In genomic region chr19:45226246-45226645, GRCm38 (mm10) we compare ENCODE assay signal across 31 mouse cellular contexts. TPM values are rescaled to one million over a fixed set of nuclear protein-coding genes. Genes with fewer than 3 reads are reported as not detected.
DNase-seq lines count a peak whose midpoint lies in the region; ATAC-seq and TF ChIP-seq lines count a peak whose summit lies in the region.
"Had no signal": no experiment of that assay in that cellular context is flagged by ENCODE, and none has a peak within 500 bp of the region (broad histone marks: within the 10 kb centered on the region; RNA-seq: fewer than 3 reads in every experiment).

No protein-coding gene starts in this region.

- no peaks in the 10 kb centered on the region for H3K9me3 ChIP-seq in hindbrain, embryonic 11.5 days (ENCODE audit: control insufficient read depth, low read length)
- H3K9me3 ChIP-seq in hindbrain, postnatal 0 days (ENCODE audit: low read length), result no peaks in the 10 kb centered on the region
- no peaks in the 10 kb centered on the region for H3K9me3 ChIP-seq in embryonic facial prominence, embryonic 10.5 days
- H3K9me3 ChIP-seq in hindbrain, embryonic 16.5 days (ENCODE audit: control insufficient read depth, low read length), result no peaks in the 10 kb centered on the region
- H3K9me3 ChIP-seq in neural tube, embryonic 14.5 days (ENCODE audit: control insufficient read depth, low read length), result no peaks in the 10 kb centered on the region
- H3K9me3 ChIP-seq: forebrain, embryonic 12.5 days; heart, embryonic 10.5 days; kidney, embryonic 15.5 days; limb, embryonic 15.5 days had no signal

- peak; percentile 50 for DNase-seq in hindbrain, embryonic 11.5 days (ENCODE audit: low spot score)
- DNase-seq in hindbrain, postnatal 0 days (ENCODE audit: low spot score), result no peak
- peak; percentile 42 for DNase-seq in embryonic facial prominence, embryonic 10.5 days (ENCODE audit: low spot score)
- DNase-seq in heart, adult 2 months, result no peak
- no peak for DNase-seq in adrenal gland, adult (ENCODE audit: inconsistent age in 2 of 2, low spot score in 1 of 2)
- DNase-seq: adrenal gland, postnatal 10 days; cerebellum, adult 18-20 months; cerebellum, postnatal 25 days; heart, postnatal 4 days; kidney, postnatal 36 days; lung, embryonic 14.5 days; midbrain, embryonic 14.5 days; retina, postnatal 1 day; thymus, postnatal 14 days had no signal

- H3K4me1 ChIP-seq in hindbrain, embryonic 11.5 days (replicated peaks; ENCODE audit: control insufficient read depth, insufficient read depth, low read length), result peaks cover 17% of the 10 kb centered on the region
- no peaks in the 10 kb centered on the region for H3K4me1 ChIP-seq in hindbrain, postnatal 0 days (ENCODE audit: insufficient read depth, low read length)
- peaks cover 21% of the 10 kb centered on the region for H3K4me1 ChIP-seq in embryonic facial prominence, embryonic 10.5 days
- peaks cover 6% of the 10 kb centered on the region for H3K4me1 ChIP-seq in hindbrain, embryonic 16.5 days (ENCODE audit: control insufficient read depth, insufficient read depth, low read depth, low read length)
- H3K4me1 ChIP-seq in neural tube, embryonic 14.5 days (ENCODE audit: control insufficient read depth, insufficient read depth, low read length), result peaks cover 52% of the 10 kb centered on the region
- H3K4me1 ChIP-seq in heart, adult 2 months (ENCODE audit: control insufficient read depth, insufficient read depth, low read length), result peaks cover 7% of the 10 kb centered on the region

- H3K9ac ChIP-seq in hindbrain, embryonic 11.5 days (ENCODE audit: low read depth, low read length), result no peak overlapping the region
- no peak overlapping the region for H3K9ac ChIP-seq in hindbrain, postnatal 0 days (replicated peaks; ENCODE audit: low read length)
- H3K9ac ChIP-seq in hindbrain, embryonic 16.5 days (ENCODE audit: low read depth, low read length), result no peak overlapping the region
- H3K9ac ChIP-seq in neural tube, embryonic 14.5 days (replicated peaks; ENCODE audit: low read depth, low read length), result no peak overlapping the region
- H3K9ac ChIP-seq in heart, adult 2 months (ENCODE audit: low read depth, low read length), result no peak overlapping the region
- H3K9ac ChIP-seq: forebrain, embryonic 12.5 days; kidney, embryonic 15.5 days; limb, embryonic 15.5 days; liver, embryonic 14.5 days; lung, embryonic 14.5 days had no signal

- H3K27me3 ChIP-seq in hindbrain, embryonic 11.5 days (ENCODE audit: control insufficient read depth, insufficient read depth, low read length), result peaks cover 95% of the 10 kb centered on the region
- H3K27me3 ChIP-seq in hindbrain, postnatal 0 days (ENCODE audit: insufficient read depth, low read length), result peaks cover 84% of the 10 kb centered on the region
- peaks cover 100% of the 10 kb centered on the region for H3K27me3 ChIP-seq in embryonic facial prominence, embryonic 10.5 days (replicated peaks; ENCODE audit: low read depth, poor library complexity, severe bottlenecking)
- peaks cover 59% of the 10 kb centered on the region for H3K27me3 ChIP-seq in hindbrain, embryonic 16.5 days (replicated peaks; ENCODE audit: control insufficient read depth, insufficient read depth, low read length)
- peaks cover 26% of the 10 kb centered on the region for H3K27me3 ChIP-seq in neural tube, embryonic 14.5 days (ENCODE audit: control insufficient read depth, insufficient read depth, low read length)
- peaks cover 43% of the 10 kb centered on the region for H3K27me3 ChIP-seq in heart, adult 2 months (ENCODE audit: control insufficient read depth, insufficient read depth, low read length)

- no peak overlapping the region for H3K4me2 ChIP-seq in hindbrain, embryonic 11.5 days (replicated peaks; ENCODE audit: low read depth, low read length)
- H3K4me2 ChIP-seq in hindbrain, postnatal 0 days (ENCODE audit: low read depth, low read length), result no peak overlapping the region
- peak overlapping the region; percentile 7; the same call in 1 of the 2 replicates for H3K4me2 ChIP-seq in hindbrain, embryonic 16.5 days (ENCODE audit: low read length)
- peak overlapping the region; percentile 9; the same call in 1 of the 2 replicates for H3K4me2 ChIP-seq in neural tube, embryonic 14.5 days (ENCODE audit: low read depth, low read length)
- H3K4me2 ChIP-seq: forebrain, embryonic 12.5 days; kidney, embryonic 15.5 days; limb, embryonic 15.5 days; lung, embryonic 14.5 days had no signal

- no peak for TF ChIP-seq EP300 in heart, adult 2 months (IDR thresholded peaks at IDR 0.05; ENCODE audit: insufficient read depth, low read depth, low read length)

- no peak for ATAC-seq in hindbrain, embryonic 11.5 days (ENCODE audit: low FRiP score)
- ATAC-seq in hindbrain, postnatal 0 days, result no peak
- ATAC-seq in hindbrain, embryonic 16.5 days, result no peak
- ATAC-seq in neural tube, embryonic 14.5 days (ENCODE audit: low read depth), result no peak
- ATAC-seq: activated CD4-positive, CD25-positive, alpha-beta regulatory T cell, adult 4 months; intestine, embryonic 16.5 days had no signal

- 0 out of 2 replicates have a peak overlapping the region, but pooled peaks have one; percentile 45 for H3K27ac ChIP-seq in hindbrain, embryonic 11.5 days (ENCODE audit: low read depth, low read length)
- no peak overlapping the region for H3K27ac ChIP-seq in hindbrain, postnatal 0 days
- H3K27ac ChIP-seq in embryonic facial prominence, embryonic 10.5 days (replicated peaks), result no peak overlapping the region
- H3K27ac ChIP-seq in hindbrain, embryonic 16.5 days (ENCODE audit: low read depth, low read length), result no peak overlapping the region
- H3K27ac ChIP-seq in neural tube, embryonic 14.5 days (ENCODE audit: low read depth, low read length), result 0 out of 2 replicates have a peak overlapping the region, but pooled peaks have one; percentile 39
- H3K27ac ChIP-seq in heart, adult 2 months, result no peak overlapping the region
- H3K27ac ChIP-seq: forebrain, embryonic 12.5 days; heart, embryonic 10.5 days; kidney, embryonic 15.5 days; limb, embryonic 15.5 days; liver, embryonic 14.5 days had no signal

- intact Hi-C loops in heart, adult 2 months (cut with DNase I), result loop anchor here (2.0 to 5.0 kb wide), 3 partner anchors 17 to 136 kb away; partner anchors contain the start of gene Btrc

- TF ChIP-seq POLR2A in heart, adult 2 months (IDR thresholded peaks at IDR 0.05; ENCODE audit: insufficient read depth, low read depth, low read length), result no peak

- H3K36me3 ChIP-seq in hindbrain, embryonic 11.5 days (ENCODE audit: control insufficient read depth, insufficient read depth, low read length), result no peaks in the 10 kb centered on the region
- no peaks in the 10 kb centered on the region for H3K36me3 ChIP-seq in hindbrain, postnatal 0 days (ENCODE audit: insufficient read depth, low read length)
- no peaks in the 10 kb centered on the region for H3K36me3 ChIP-seq in embryonic facial prominence, embryonic 10.5 days (replicated peaks)
- no peaks in the 10 kb centered on the region for H3K36me3 ChIP-seq in hindbrain, embryonic 16.5 days (ENCODE audit: control insufficient read depth, insufficient read depth, low read length)
- H3K36me3 ChIP-seq in neural tube, embryonic 14.5 days (ENCODE audit: control insufficient read depth, insufficient read depth, low read length), result no peaks in the 10 kb centered on the region
- H3K36me3 ChIP-seq in heart, adult 2 months (ENCODE audit: control insufficient read depth, insufficient read depth, low read length), result no peaks in the 10 kb centered on the region
- H3K36me3 ChIP-seq: forebrain, embryonic 12.5 days; heart, embryonic 10.5 days; kidney, embryonic 15.5 days; limb, embryonic 15.5 days had no signal

- no peak overlapping the region for H3K4me3 ChIP-seq in hindbrain, embryonic 11.5 days (ENCODE audit: low read depth, low read length)
- no peak overlapping the region for H3K4me3 ChIP-seq in hindbrain, postnatal 0 days (ENCODE audit: low read length)
- no peak overlapping the region for H3K4me3 ChIP-seq in embryonic facial prominence, embryonic 10.5 days
- H3K4me3 ChIP-seq in hindbrain, embryonic 16.5 days (ENCODE audit: low read length), result no peak overlapping the region
- H3K4me3 ChIP-seq in neural tube, embryonic 14.5 days (ENCODE audit: low read depth, low read length), result no peak overlapping the region
- H3K4me3 ChIP-seq in heart, adult 2 months, result no peak overlapping the region
- H3K4me3 ChIP-seq: forebrain, embryonic 12.5 days; heart, embryonic 10.5 days; kidney, embryonic 15.5 days; limb, embryonic 15.5 days; myocyte had no signal

- TF ChIP-seq CTCF in hindbrain, postnatal 0 days (IDR thresholded peaks at IDR 0.05; ENCODE audit: low read depth), result no peak
- TF ChIP-seq CTCF in heart, adult 2 months (IDR thresholded peaks at IDR 0.05), result no peak

- no peaks in the 10 kb centered on the region for H3K79me2 ChIP-seq in heart, adult 2 months (replicated peaks; ENCODE audit: control insufficient read depth, insufficient read depth, low read length)

- under 1% methylated on average over 8 of the region's 8 CpGs for WGBS in hindbrain, embryonic 11.5 days
- 6% methylated on average over 8 of the region's 8 CpGs for WGBS in hindbrain, postnatal 0 days
- 2% methylated on average over 8 of the region's 8 CpGs for WGBS in embryonic facial prominence, embryonic 10.5 days
- 3% methylated on average over 8 of the region's 8 CpGs for WGBS in hindbrain, embryonic 16.5 days
- 2% methylated on average over 8 of the region's 8 CpGs for WGBS in neural tube, embryonic 14.5 days
- 10% methylated on average over 8 of the region's 8 CpGs for WGBS in heart, adult 2 months

RNA-seq across cellular contexts. Expression of gene Lbx1, which starts 9.4 kb away (rescaled TPM):
- polyA plus RNA-seq in hindbrain, embryonic 11.5 days (2014; fragmentation: Nextera tagmentation; extraction: Ambion mirVana), result 7.6 and 8.5 TPM in 2 replicates
- total RNA-seq in hindbrain, postnatal 0 days (2014; rRNA removed), result 27.0 and 32.2 TPM in 2 replicates
- polyA plus RNA-seq in hindbrain, postnatal 0 days (2015; fragmentation: Nextera tagmentation; extraction: Ambion mirVana), result 9.2 and 9.6 TPM in 2 replicates
- 0.22 and 0.40 TPM in 2 replicates for polyA plus RNA-seq in embryonic facial prominence, embryonic 10.5 days (2016; fragmentation: Nextera tagmentation; extraction: Ambion mirVana)
- 6.9 and 7.3 TPM in 2 replicates for polyA plus RNA-seq in hindbrain, embryonic 16.5 days (2015; fragmentation: Nextera tagmentation; extraction: Ambion mirVana)
- 23.0 and 24.3 TPM in 2 replicates for polyA plus RNA-seq in neural tube, embryonic 14.5 days (2014; fragmentation: Nextera tagmentation; extraction: Ambion mirVana)
- total RNA-seq in heart, adult 2 months (2021), result under 1 TPM in 1 of 2 experiments, not detected in 1; 0.14 TPM
- not detected in 2 replicates for polyA plus RNA-seq in heart, adult 2 months (2012; rRNA removed)
- total RNA-seq: heart, postnatal 4 days; layer of hippocampus, adult 8-10 months; left cerebral cortex, adult 18-20 months; left cerebral cortex, postnatal 25 days; megakaryocyte, adult 5-6 weeks; MEL had no signal
- polyA plus RNA-seq: activated CD4-positive, CD25-positive, alpha-beta regulatory T cell, adult 4 months; forebrain, embryonic 12.5 days; heart, embryonic 16.5 days; intestine, embryonic 16.5 days; liver, embryonic 14.5 days; lung, embryonic 14.5 days; spleen, adult 2 months had no signal

Comparison
In these comparisons a context has a peak if more than half of its experiments do, and no peak if none do; other contexts are left out.
1. DNase-seq: peak in hindbrain, embryonic 11.5 days (single experiment) and embryonic facial prominence, embryonic 10.5 days (single experiment); none in hindbrain, postnatal 0 days (single experiment), heart, adult 2 months (0 of 2) and adrenal gland, adult (0 of 2).
2. H3K27ac ChIP-seq: peak in hindbrain, embryonic 11.5 days (single experiment) and neural tube, embryonic 14.5 days (single experiment); none in hindbrain, postnatal 0 days (single experiment), embryonic facial prominence, embryonic 10.5 days (single experiment), hindbrain, embryonic 16.5 days (single experiment) and heart, adult 2 months (single experiment).
3. H3K4me2 ChIP-seq: peak in hindbrain, embryonic 16.5 days (single experiment) and neural tube, embryonic 14.5 days (single experiment); none in hindbrain, embryonic 11.5 days (single experiment) and hindbrain, postnatal 0 days (single experiment).